Mouse (Mus musculus) urinary bladder, adult 2 months (tissue): Measurements from ENCODE around the gene Vmn1r192. TPM values are rescaled to one million over a fixed set of nuclear protein-coding genes. Genes with fewer than 3 reads are reported as not detected.
"Not testable (repeated sequence)": the region's sequence is repeated elsewhere in the genome, so short reads cannot be mapped to it uniquely, and the experiment has no call there.

Experiments used
- DNase-seq: peaks from one replicate; pipeline ENCODE4 v3.0.0; 2022; ENCODE audit warnings: low spot score
- polyA plus RNA-seq: library from polyadenylated mRNA; depleted of rRNA; stranded (reverse); fragments of >200 nt; gene quantifications from 2 replicates; pipeline ENCODE4 v1.2.3, GENCODE M21; 2012; rRNA removed

Vmn1r192 gene
- polyA plus RNA-seq, result not detected in 2 replicates

DNA sequence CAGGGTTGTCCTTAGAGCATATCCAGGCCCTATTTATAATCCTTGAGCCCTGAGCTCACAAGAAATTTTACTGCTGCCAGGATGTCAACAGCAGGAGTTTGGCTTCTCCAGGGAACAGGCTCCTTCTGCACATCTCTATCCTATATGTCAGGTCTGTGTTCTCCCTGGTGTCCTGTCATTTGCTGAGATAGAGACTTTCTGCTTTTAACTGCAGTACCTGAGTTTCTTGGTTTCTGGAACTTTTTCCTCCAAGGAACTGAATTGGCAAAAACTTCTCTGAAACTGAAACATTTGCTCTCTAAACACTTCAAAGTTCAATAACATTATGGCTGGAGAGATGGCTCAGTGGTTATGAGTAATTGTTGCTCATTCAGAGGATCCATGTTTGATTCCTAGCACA lies at the start of gene Vmn1r192:
Vmn1r192 (minus strand) TSS at position 101 of the 400 bp plus-strand sequence.
- no peak for DNase-seq

DNA sequence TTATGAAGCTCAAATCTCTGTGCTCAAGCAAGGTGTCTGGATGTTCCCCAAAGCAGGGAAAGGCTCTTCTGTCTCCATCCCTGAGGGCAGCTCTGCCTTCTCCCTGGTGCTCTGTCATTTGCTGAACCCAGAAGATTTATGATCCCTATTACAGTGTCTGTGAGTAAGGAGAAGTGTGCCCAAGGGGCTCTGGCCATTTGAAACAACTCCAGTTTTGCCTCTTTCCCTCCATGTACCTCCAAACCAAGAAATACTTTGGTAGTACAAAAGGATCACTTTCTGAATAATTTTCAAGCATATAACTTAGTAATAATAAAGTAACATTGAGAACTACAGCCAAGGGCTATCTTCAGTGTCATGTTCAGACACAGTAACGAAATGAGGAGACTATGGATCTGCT lies 32.1 kb upstream of the Vmn1r192 start, which contains the start of gene Vmn1r193:
Vmn1r193 (minus strand) TSS at position 101 of the 400 bp plus-strand sequence.
- not testable (repeated sequence) for DNase-seq

DNA sequence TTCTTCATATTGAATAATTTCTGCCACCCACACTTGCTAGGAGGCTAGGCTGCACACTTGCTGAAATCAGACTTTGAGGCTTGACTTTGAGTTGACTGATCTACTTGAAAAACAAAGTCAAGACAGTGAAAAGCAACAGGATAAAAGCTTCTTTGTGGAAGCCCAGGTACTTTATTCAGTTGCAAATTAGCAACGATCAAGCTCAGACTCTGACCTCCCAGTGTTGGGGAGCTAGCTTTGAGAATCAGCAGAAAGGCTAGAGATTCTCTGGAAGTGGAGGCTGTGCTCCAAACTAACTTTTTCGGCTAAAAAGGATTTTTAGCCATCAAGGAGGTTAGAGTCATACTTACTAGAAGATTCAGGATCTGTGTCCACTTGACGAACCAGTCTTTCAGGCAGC lies 1.8 kb upstream of the Vmn1r192 start:
- not testable (repeated sequence) for DNase-seq

DNA sequence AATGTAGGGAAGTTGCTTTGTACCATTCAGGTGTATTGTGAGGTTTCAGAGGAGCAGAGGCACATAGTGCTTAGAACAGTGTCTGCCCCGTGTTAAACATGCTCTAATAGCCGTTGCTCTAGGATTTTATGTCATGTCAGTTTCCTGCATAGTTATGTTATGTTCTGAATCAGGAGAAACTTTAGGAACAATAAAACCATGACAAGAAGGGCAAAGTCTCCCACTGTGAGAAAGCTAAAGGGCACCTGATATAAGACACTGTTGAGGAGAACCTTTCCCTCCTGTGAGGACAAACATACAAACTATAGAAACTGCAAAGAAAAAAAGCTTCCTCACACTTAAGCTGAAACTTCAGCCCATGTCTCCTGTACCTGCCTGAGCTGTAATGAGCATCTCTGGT lies 556 bp downstream of the Vmn1r192 start:
- no peak for DNase-seq

DNA sequence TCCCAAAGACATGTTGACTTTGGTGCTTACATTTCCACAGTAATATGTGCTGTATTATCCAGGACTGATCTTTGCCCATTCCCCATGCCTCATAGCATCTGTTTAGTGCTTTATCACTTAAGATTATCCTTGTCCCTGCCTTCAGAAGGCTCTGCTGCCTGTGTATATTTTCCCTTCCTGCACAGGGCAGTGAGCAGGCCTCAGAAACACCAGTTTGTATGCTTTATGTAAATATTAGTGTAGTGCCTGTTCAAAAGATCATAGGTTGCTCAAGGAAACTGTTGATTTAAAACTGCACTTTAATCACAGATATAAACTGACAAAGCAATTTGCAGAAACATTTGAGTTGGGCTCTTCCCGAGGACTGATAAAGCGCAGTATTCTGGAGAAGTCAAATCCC lies 1.6 kb downstream of the Vmn1r192 start:
- no peak for DNase-seq

DNA sequence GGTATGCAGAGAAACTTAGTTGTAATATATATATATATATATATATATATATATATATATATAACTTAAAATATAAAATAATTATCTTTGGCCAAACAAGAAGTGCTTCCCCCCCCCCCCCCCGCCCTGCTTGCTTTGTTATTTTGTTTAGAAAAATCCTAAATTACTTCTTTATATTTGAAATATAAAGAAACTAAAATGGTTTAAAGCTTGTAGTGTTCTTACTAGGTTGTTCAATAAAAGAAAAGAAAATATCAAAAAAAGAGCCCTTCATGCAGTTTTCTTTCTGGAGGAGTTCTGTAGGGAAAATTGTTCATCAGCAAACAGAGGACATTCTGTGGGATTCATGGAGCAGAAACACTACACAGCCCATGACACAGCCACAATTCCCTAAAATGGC lies 7.1 kb downstream of the Vmn1r192 start, which contains the start of gene Vmn1r191:
Vmn1r191 (minus strand) TSS at position 101 of the 400 bp plus-strand sequence.
- DNase-seq, result no peak

DNA sequence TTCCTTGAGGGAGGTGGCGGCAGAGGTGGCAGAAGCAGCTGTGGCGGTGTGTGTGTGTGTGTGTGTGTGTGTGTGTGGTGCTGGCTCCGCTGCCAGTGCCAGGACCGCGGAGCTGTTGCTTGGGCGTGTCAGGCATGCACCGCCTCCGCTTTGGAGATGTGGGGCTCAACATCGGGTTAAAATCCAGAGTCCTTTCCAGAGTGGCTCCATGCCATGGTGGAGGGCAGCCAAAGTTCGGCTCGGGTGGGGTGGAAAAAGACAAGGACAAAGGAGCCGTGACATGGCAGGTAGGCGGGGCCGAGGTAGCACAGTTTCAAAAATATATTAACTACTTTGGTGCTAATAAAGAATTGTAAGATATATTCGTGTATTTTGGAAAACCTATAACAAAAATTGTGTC lies 22.5 kb downstream of the Vmn1r192 start:
- DNase-seq, result no peak

DNA sequence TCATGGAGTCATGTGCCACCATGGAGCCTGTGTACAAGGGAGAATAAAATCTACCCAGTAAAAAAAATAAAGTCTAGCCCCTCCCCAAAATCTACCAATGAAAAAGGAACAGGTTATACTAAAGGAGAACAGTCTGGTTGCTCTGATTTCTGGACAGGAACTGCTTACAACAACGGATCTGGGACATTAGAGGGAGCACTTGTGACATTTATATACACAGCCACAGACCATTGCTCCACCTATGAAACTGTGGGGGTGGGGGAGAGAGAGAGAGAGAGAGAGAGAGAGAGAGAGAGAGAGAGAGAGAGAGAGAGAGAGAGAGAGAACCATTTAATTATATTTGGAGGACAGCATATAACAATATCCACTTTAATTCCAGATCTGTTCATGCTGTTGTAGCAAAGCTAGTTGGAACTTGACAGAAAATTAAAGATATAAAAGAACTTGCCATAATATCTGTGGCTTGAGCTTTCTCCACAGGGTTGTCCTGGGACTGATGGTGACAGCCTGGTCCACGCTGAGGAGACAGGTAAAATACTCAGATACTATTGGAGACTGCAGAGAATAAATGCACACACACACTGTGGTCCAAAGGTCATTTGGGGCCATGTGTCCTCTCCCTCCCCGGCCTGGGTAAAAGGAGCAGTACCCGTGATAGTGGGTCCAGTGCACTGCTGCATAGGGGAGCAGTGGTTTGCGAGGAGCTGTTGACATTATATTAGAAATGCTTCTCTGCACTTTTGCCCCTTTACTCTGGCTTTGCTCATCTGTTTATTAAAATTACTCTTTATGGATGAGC lies 54.2 kb downstream of the Vmn1r192 start:
- DNase-seq, result not testable (repeated sequence)

Other genes with a start within 250 kb of the Vmn1r192 start
- 1.7 TPM in 2 replicates for gene Zfp184, start 246.0 kb downstream of the Vmn1r192 start, polyA plus RNA-seq
- not detected in 2 replicates for gene Pom121l2, start 209.9 kb downstream of the Vmn1r192 start, polyA plus RNA-seq
- gene Prss16, start 181.4 kb downstream of the Vmn1r192 start, polyA plus RNA-seq, result 0.52 and 0.73 TPM in 2 replicates
- gene Hist1h2ah, start 155.6 kb downstream of the Vmn1r192 start, polyA plus RNA-seq, result 0.46 TPM in 1 of 2 replicates, not detected in the other
- gene Hist1h2bk, start 155.3 kb downstream of the Vmn1r192 start, polyA plus RNA-seq, result 0.18 and 0.74 TPM in 2 replicates
- gene Hist1h4i, start 149.8 kb downstream of the Vmn1r192 start, polyA plus RNA-seq, result 3.2 and 4.3 TPM in 2 replicates
- gene Hist1h2ag, start 148.2 kb downstream of the Vmn1r192 start, polyA plus RNA-seq, result 0.50 and 0.56 TPM in 2 replicates
- 0.65 and 1.6 TPM in 2 replicates for gene Hist1h2bj, start 147.9 kb downstream of the Vmn1r192 start, polyA plus RNA-seq
- gene Vmn1r188, start 106.7 kb downstream of the Vmn1r192 start, polyA plus RNA-seq, result not detected in 2 replicates
- gene Vmn1r189, start 85.3 kb downstream of the Vmn1r192 start, polyA plus RNA-seq, result not detected in 2 replicates
- not detected in 2 replicates for gene Vmn1r191, start 7.2 kb downstream of the Vmn1r192 start, polyA plus RNA-seq
- gene Vmn1r193, start 32.0 kb upstream of the Vmn1r192 start, polyA plus RNA-seq, result not detected in 2 replicates
- gene Vmn1r194, start 53.1 kb upstream of the Vmn1r192 start, polyA plus RNA-seq, result not detected in 2 replicates
- not detected in 2 replicates for gene Vmn1r195, start 79.4 kb upstream of the Vmn1r192 start, polyA plus RNA-seq
- not detected in 2 replicates for gene Vmn1r196, start 98.8 kb upstream of the Vmn1r192 start, polyA plus RNA-seq
- gene Vmn1r197, start 133.4 kb upstream of the Vmn1r192 start, polyA plus RNA-seq, result not detected in 2 replicates
- gene Vmn1r198, start 159.2 kb upstream of the Vmn1r192 start, polyA plus RNA-seq, result not detected in 2 replicates
- not detected in 2 replicates for gene Vmn1r199, start 188.7 kb upstream of the Vmn1r192 start, polyA plus RNA-seq
- gene Vmn1r200, start 199.2 kb upstream of the Vmn1r192 start, polyA plus RNA-seq, result not detected in 2 replicates